Mouse (Mus musculus) forebrain, embryonic 14.5 days (tissue): ENCODE measurements around the gene Pik3r3. TPM values are rescaled to one million over a fixed set of nuclear protein-coding genes. Genes with fewer than 3 reads are reported as not detected.
"Not testable (repeated sequence)": the region's sequence is repeated elsewhere in the genome, so short reads cannot be mapped to it uniquely, and the experiment has no call there.

Source experiments
- ATAC-seq: fragments of 200-750 bp; cut with Nextera tagmentation; 2 replicates; pipeline ENCODE4 v1.8.0; 2017; ENCODE audit warnings: mild to moderate bottlenecking, moderate library complexity
- DNase-seq: peaks from one replicate; pipeline ENCODE4 v3.0.0-alpha.2; 2015; ENCODE audit warnings: low spot score
- H3K27ac ChIP-seq: fragments of 300-500 bp; sonication (generic); 2 replicates; pipeline ENCODE4 v1.5.1; 2014; ENCODE audit warnings: low read depth, mild to moderate bottlenecking, control low read depth, low read length, moderate library complexity
- H3K27me3 ChIP-seq: fragments of 300-500 bp; sonication (generic); replicated peaks from 2 replicates; pipeline ENCODE4 v1.6.1; 2014; ENCODE audit warnings: low read length, control low read depth, mixed read lengths; ENCODE audit not compliant: control insufficient read depth, insufficient read depth
- H3K36me3 ChIP-seq: fragments of 300-500 bp; sonication (generic); 2 replicates; pipeline ENCODE4 v1.6.1; 2014; ENCODE audit warnings: low read length, control low read depth; ENCODE audit not compliant: control insufficient read depth, insufficient read depth
- H3K4me1 ChIP-seq: fragments of 300-500 bp; sonication (generic); 2 replicates; pipeline ENCODE4 v1.6.1; 2014; ENCODE audit warnings: antibody characterized with exemption, low read length, control low read depth; ENCODE audit not compliant: control insufficient read depth, insufficient read depth
- H3K4me2 ChIP-seq: fragments of 300-500 bp; sonication (generic); 2 replicates; pipeline ENCODE4 v1.6.1; 2014; ENCODE audit warnings: mild to moderate bottlenecking, control low read depth, low read length
- H3K4me3 ChIP-seq: fragments of 300-500 bp; sonication (generic); 2 replicates; pipeline ENCODE4 v1.5.1; 2014; ENCODE audit warnings: low read depth, low read length, control low read depth
- H3K9ac ChIP-seq: fragments of 300-500 bp; sonication (generic); 2 replicates; pipeline ENCODE4 v1.6.1; 2014; ENCODE audit warnings: mild to moderate bottlenecking, low read length, control low read depth, moderate library complexity
- H3K9me3 ChIP-seq: fragments of 300-500 bp; sonication (generic); replicated peaks from 2 replicates; pipeline ENCODE4 v1.6.1; 2016; ENCODE audit warnings: low read length, control low read depth, mixed read lengths; ENCODE audit not compliant: control insufficient read depth
- WGBS: fragments of 180-500 bp; shearing (Covaris S2); extraction: QIAGEN DNeasy Blood & Tissue Kit; methylation state at CpG from one replicate; pipeline ENCODE4 v1.1.7; 2014; 5-methylcytosine and 5-hydroxymethylcytosine counted together
- polyA plus RNA-seq: library from polyadenylated mRNA; unstranded; fragments of >200 nt; fragmentation: Nextera tagmentation; extraction: Ambion mirVana; gene quantifications from 2 replicates; pipeline ENCODE4 v1.2.1, GENCODE M21; 2014

Pik3r3 gene
- polyA plus RNA-seq, 1 experiment from 2014 or later: 71.4 TPM

DNA sequence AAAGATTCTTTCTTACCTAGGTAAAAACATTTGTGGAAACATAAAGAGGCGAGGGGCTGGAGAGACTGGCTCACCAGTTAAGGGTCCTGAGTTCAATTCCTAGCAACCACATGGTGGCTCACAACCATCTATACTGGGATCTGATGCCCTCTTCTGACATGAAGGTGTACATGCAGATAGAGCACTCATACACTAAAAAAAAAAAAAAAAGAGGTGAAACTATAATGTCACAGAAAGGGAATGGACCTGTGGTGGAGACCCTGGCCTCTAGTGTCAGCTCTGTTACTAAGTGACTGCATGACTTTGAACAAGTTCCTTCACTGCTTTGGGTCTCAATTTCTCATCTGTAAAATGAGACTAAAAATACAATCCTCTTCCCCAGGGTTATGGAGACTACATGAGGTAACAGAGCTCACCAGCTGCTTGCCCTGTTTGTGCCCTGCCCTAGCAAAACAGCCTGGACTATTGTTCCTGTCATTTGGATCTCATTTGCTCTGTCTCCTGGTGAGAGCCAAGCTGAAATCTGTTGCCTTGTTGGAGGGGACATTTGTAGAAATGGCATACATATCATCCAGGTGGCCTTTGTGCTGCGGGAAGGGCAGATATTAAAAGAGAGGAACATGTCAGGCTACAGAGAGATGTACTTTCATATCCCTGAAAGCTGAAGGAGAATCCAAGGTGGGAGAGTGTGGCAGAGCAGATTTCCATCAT lies 5.4 kb upstream of the Pik3r3 start:
- whole genome bisulfite sequencing: 80% methylated on average over 2 of the region's 2 CpGs
- no peak overlapping the region for H3K4me2 ChIP-seq
- ATAC-seq: no peak
- DNase-seq: no peak
- H3K9ac ChIP-seq: no peak overlapping the region
- no peaks in the 10 kb centered on the region for H3K36me3 ChIP-seq
- no peaks in the 10 kb centered on the region for H3K27me3 ChIP-seq
- no peak overlapping the region for H3K27ac ChIP-seq
- no peak overlapping the region for H3K4me3 ChIP-seq
- H3K4me1 ChIP-seq: peaks cover 8% of the 10 kb centered on the region
- H3K9me3 ChIP-seq: no peaks in the 10 kb centered on the region

DNA sequence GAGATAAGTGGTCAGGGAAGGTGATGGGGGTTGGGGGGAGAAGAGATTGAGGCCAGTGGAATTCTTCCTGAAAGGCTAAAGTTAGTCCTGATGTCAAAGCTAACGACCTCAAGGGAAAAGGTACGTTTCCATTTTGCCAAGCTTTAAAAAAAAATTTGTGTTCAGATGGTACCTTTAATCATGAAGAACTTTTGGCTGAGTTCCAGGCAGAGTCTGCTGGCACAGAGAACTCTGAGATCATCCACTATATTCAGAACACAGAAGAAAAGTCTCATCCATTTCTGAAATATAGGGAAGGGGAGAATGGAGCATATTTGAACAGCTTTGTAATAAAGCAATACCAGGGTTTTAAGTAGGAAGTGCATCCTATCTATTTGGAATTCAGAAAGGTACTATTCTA lies 4.4 kb upstream of the Pik3r3 start:
- Histone ChIP-seq H3K4me1 (peaks cover 8% of the 10 kb centered on the region), H3K27ac (no peak overlapping the region), H3K36me3 (no peaks in the 10 kb centered on the region), H3K4me2 (no peak overlapping the region), H3K9ac (no peak overlapping the region), H3K9me3 (no peaks in the 10 kb centered on the region), H3K4me3 (no peak overlapping the region), H3K27me3 (no peaks in the 10 kb centered on the region)
- peak; percentile 39 for DNase-seq
- 45% methylated on average over 2 of the region's 2 CpGs for WGBS
- ATAC-seq: no peak

DNA sequence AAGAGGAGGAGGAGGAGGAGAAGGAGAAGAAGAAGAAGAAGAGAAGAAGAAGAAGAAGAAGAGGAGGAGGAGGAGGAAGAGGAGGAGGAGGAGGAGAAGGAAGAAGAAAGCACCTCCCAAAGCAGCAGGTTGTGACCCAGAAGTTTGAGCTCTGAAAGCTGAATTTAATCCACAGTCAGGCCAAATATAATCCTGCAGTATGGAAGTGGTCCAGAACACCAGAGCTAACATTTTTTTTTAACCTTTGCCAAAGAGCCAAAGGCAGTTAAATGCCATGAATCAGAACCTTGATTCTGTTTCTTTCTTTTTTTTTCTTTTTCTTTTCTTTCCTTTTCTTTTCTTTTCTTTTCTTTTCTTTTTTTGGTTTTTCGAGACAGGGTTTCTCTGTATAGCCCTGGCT lies 3.8 kb upstream of the Pik3r3 start:
- not testable (repeated sequence) for DNase-seq

GRCm38 (mm10) chr4:116219056-116219455 lies 2.4 kb upstream of the Pik3r3 start:
- Histone ChIP-seq H3K4me3 (no peak overlapping the region), H3K4me2 (no peak overlapping the region), H3K36me3 (no peaks in the 10 kb centered on the region), H3K9me3 (no peaks in the 10 kb centered on the region), H3K9ac (no peak overlapping the region), H3K27ac (no peak overlapping the region), H3K4me1 (peaks cover 8% of the 10 kb centered on the region), H3K27me3 (no peaks in the 10 kb centered on the region)
- ATAC-seq (no peak), DNase-seq (no peak)
- WGBS: 61% methylated on average over 1 of the region's 1 CpGs

More for the DNA sequence above, 3.8 kb upstream of the Pik3r3 start:
- not testable (repeated sequence) for H3K27ac ChIP-seq, H3K4me2 ChIP-seq, H3K27me3 ChIP-seq, H3K9me3 ChIP-seq, H3K4me1 ChIP-seq, H3K36me3 ChIP-seq, H3K4me3 ChIP-seq, ATAC-seq, H3K9ac ChIP-seq
- 100% methylated on average over 1 of the region's 1 CpGs for WGBS

GRCm38 (mm10) chr4:116220071-116220650 lies 1.3 kb upstream of the Pik3r3 start:
- H3K36me3 ChIP-seq: no peaks in the 10 kb centered on the region
- peak overlapping the region; percentile 73 for H3K4me3 ChIP-seq
- H3K27ac ChIP-seq: peak overlapping the region; percentile 100
- peak overlapping the region; percentile 89 for H3K9ac ChIP-seq
- peak overlapping the region; percentile 64 for H3K4me2 ChIP-seq
- under 1% methylated on average over 6 of the region's 6 CpGs for WGBS
- H3K9me3 ChIP-seq: no peaks in the 10 kb centered on the region
- DNase-seq: peak; percentile 46
- peaks cover 9% of the 10 kb centered on the region for H3K4me1 ChIP-seq
- no peaks in the 10 kb centered on the region for H3K27me3 ChIP-seq
- no peak for ATAC-seq

DNA sequence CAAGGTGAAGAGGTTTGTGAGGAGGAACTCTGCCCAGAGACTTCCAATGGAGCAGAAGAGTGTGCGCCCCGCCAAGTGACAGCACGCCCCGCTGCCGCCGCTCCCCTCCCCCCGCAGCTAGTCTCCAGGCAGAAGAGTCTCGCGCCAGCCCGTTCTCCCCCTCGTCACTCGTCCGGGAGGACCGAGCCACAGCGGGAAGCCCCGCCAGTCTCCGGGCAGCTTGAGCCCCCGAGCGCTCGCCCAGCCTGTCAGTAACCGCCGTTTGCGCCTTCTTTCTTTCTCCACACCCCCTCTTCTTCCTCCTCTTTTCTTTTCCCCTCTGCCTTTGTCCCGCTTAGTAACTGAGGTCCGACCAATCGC lies 658 bp upstream of the Pik3r3 start:
- Histone ChIP-seq H3K9ac (peak overlapping the region; percentile 89), H3K9me3 (no peaks in the 10 kb centered on the region), H3K27ac (peak overlapping the region; percentile 100), H3K4me3 (peak overlapping the region; percentile 73), H3K4me2 (peak overlapping the region; percentile 64), H3K4me1 (peaks cover 10% of the 10 kb centered on the region), H3K27me3 (no peaks in the 10 kb centered on the region), H3K36me3 (no peaks in the 10 kb centered on the region)
- DNase-seq: no peak
- WGBS: 2% methylated on average over 10 of the region's 26 CpGs
- no peak for ATAC-seq

DNA sequence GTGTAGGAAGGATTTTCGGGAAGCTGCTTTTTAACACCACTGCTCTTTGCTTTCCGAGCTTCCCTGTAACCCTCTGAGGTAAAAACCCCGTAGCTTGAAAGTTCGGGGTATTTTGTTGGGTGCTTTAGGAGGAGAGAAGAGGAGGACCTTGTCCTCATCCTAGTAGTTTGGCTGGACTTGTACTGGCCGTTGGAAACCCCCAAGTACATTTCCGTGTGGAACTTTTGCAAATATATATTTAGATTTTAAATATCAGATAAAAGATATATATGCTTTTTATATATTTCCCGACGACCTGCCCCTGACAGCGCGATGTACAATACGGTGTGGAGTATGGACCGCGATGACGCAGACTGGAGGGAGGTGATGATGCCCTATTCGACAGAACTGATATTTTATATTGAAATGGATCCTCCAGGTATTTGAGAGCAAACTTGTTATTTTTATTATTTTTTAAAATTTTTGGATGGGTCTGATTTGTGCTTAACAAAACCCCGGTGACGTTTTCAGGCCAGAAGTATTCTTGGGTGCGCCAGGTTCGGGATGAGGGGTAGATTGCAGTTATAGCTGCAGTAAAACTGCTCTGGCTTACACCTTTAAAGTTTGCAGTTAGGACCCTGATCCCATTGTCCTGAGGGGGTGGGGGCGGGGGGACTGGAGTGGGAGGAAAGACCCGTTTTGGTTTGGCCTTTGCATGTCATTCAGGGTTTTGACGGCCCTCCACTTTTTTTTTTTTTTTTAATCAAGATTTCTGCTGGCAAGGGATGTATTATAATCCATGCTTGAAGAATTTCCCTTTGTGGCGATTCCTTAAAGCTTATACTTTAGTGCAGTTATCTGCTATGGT lies 801 bp downstream of the Pik3r3 start:
- Histone ChIP-seq H3K9ac (peak overlapping the region; percentile 98), H3K27ac (peak overlapping the region; percentile 100), H3K4me2 (peak overlapping the region; percentile 53), H3K4me3 (peak overlapping the region; percentile 73), H3K4me1 (peaks cover 10% of the 10 kb centered on the region), H3K9me3 (no peaks in the 10 kb centered on the region), H3K36me3 (no peaks in the 10 kb centered on the region), H3K27me3 (no peaks in the 10 kb centered on the region)
- DNase-seq (peak; percentile 46), ATAC-seq (no peak)
- under 1% methylated on average over 23 of the region's 23 CpGs for WGBS

GRCm38 (mm10) chr4:116222843-116223119 lies 1.4 kb downstream of the Pik3r3 start:
- no peaks in the 10 kb centered on the region for H3K27me3 ChIP-seq
- ATAC-seq: no peak
- H3K9ac ChIP-seq: peak overlapping the region; percentile 98
- no peaks in the 10 kb centered on the region for H3K36me3 ChIP-seq
- H3K4me3 ChIP-seq: peak overlapping the region; percentile 73
- peak overlapping the region; percentile 100; the same call in 1 of the 2 replicates for H3K27ac ChIP-seq
- peak overlapping the region; percentile 53 for H3K4me2 ChIP-seq
- peaks cover 10% of the 10 kb centered on the region for H3K4me1 ChIP-seq
- WGBS: under 1% methylated on average over 6 of the region's 6 CpGs
- no peaks in the 10 kb centered on the region for H3K9me3 ChIP-seq
- DNase-seq: peak; percentile 30

DNA sequence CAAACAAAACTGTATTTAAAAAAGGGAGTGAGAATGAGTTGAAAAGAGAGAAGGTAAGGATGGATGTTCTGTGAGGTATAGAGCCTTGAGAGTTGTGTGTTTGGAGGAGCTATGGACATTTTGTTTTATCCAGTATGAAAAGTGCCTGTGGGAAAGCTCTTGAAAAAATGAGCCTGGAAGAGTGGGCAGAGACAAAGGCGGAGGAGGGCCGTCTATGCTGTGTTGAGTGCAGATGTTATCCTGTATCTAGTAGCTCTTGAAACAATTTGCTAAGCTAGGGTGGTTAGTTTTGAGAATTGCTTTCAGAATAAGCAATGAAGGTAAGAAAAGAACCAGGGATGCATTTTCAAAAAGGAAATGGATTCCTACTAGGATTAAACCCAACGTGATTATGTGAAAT lies 22.0 kb downstream of the Pik3r3 start:
- Histone ChIP-seq H3K4me3 (no peak overlapping the region), H3K27me3 (no peaks in the 10 kb centered on the region), H3K4me2 (no peak overlapping the region), H3K27ac (no peak overlapping the region), H3K9me3 (no peaks in the 10 kb centered on the region), H3K9ac (no peak overlapping the region), H3K36me3 (peaks cover 6% of the 10 kb centered on the region; the same call in 1 of the 2 replicates), H3K4me1 (no peaks in the 10 kb centered on the region)
- DNase-seq (no peak), ATAC-seq (no peak)
- WGBS: 83% methylated on average over 3 of the region's 3 CpGs
